ENCODE assay signal across 8 mouse cellular contexts in genomic region chr17:35090166-35090932, GRCm38 (mm10). TPM values are rescaled to one million over a fixed set of nuclear protein-coding genes. Genes with fewer than 3 reads are reported as not detected.
DNase-seq lines count a peak whose midpoint lies in the region; ATAC-seq lines count a peak whose summit lies in the region.

No protein-coding gene starts in this region.

- peak overlapping the region; percentile 75 for H3K4me2 ChIP-seq in hindbrain, embryonic 15.5 days
- peak overlapping the region; percentile 68 for H3K4me2 ChIP-seq in midbrain, embryonic 13.5 days (replicated peaks)

- H3K27ac ChIP-seq in hindbrain, embryonic 15.5 days (replicated peaks) = peak overlapping the region; percentile 99
- H3K27ac ChIP-seq in midbrain, embryonic 13.5 days = peak overlapping the region; percentile 98

- no peaks in the 10 kb centered on the region for H3K9me3 ChIP-seq in hindbrain, embryonic 15.5 days
- no peaks in the 10 kb centered on the region for H3K9me3 ChIP-seq in midbrain, embryonic 13.5 days

- ATAC-seq in erythroblast, adult 5-6 weeks (replicated peaks; ENCODE audit: low FRiP score, poor library complexity, severe bottlenecking) = peak; percentile 80
- ATAC-seq in hindbrain, embryonic 15.5 days (ENCODE audit: low FRiP score, low read depth) = no peak
- no peak for ATAC-seq in midbrain, embryonic 13.5 days

- peaks cover 22% of the 10 kb centered on the region for H3K36me3 ChIP-seq in hindbrain, embryonic 15.5 days
- H3K36me3 ChIP-seq in midbrain, embryonic 13.5 days = peaks cover 41% of the 10 kb centered on the region

- 46% methylated on average over 8 of the region's 8 CpGs for WGBS in hindbrain, embryonic 15.5 days
- WGBS in midbrain, embryonic 13.5 days = 76% methylated on average over 8 of the region's 8 CpGs

- H3K27me3 ChIP-seq in hindbrain, embryonic 15.5 days = no peaks in the 10 kb centered on the region
- peaks cover 3% of the 10 kb centered on the region; the same call in 1 of the 2 replicates for H3K27me3 ChIP-seq in midbrain, embryonic 13.5 days

- H3K4me3 ChIP-seq in hindbrain, embryonic 15.5 days = peak overlapping the region; percentile 71
- H3K4me3 ChIP-seq in midbrain, embryonic 13.5 days (replicated peaks) = peak overlapping the region; percentile 58

- peak overlapping the region; percentile 85 for H3K9ac ChIP-seq in hindbrain, embryonic 15.5 days
- peak overlapping the region; percentile 85 for H3K9ac ChIP-seq in midbrain, embryonic 13.5 days (replicated peaks)

- DNase-seq in gastrocnemius, adult 18-20 months (ENCODE audit: low spot score) = peak; percentile 69
- DNase-seq in gastrocnemius, postnatal 10 days = no peak
- DNase-seq in adrenal gland, postnatal 14 days = peak; percentile 49
- no peak for DNase-seq in right cerebral cortex, postnatal 10 days (ENCODE audit: low spot score in 2 of 2)
- no peak for DNase-seq in left cerebral cortex, adult 11 months (ENCODE audit: low spot score)

- peaks cover 13% of the 10 kb centered on the region for H3K4me1 ChIP-seq in hindbrain, embryonic 15.5 days (replicated peaks)
- H3K4me1 ChIP-seq in midbrain, embryonic 13.5 days (replicated peaks) = peaks cover 14% of the 10 kb centered on the region

RNA-seq across cellular contexts. Expression of gene Abhd16a, which starts 1.3 kb away (rescaled TPM):
- 10 to 100 TPM; 85.3 to 87.7 TPM for total RNA-seq in gastrocnemius, adult 18-20 months (2021)
- 10 to 100 TPM; 59.1 to 65.0 TPM for total RNA-seq in gastrocnemius, postnatal 10 days (2021)
- total RNA-seq in adrenal gland, postnatal 14 days (2021) = 69.7 and 76.3 TPM in 2 replicates
- total RNA-seq in erythroblast, adult 5-6 weeks (2015; ENCODE audit: low replicate concordance) = 28.1 and 36.8 TPM in 2 replicates
- 33.3 and 63.0 TPM in 2 replicates for total RNA-seq in erythroblast, adult 5-6 weeks (2017; ENCODE audit: low replicate concordance)
- 102 and 106 TPM in 2 replicates for polyA plus RNA-seq in hindbrain, embryonic 15.5 days (2015; fragmentation: Nextera tagmentation; extraction: Ambion mirVana)
- 85.1 and 86.5 TPM in 2 replicates for polyA plus RNA-seq in midbrain, embryonic 13.5 days (2015; fragmentation: Nextera tagmentation; extraction: Ambion mirVana)

RNA-seq across cellular contexts. Expression of gene Ly6g6f, which starts 4.9 kb away (rescaled TPM):
- total RNA-seq in gastrocnemius, adult 18-20 months (2021) = not detected
- total RNA-seq in gastrocnemius, postnatal 10 days (2021) = under 1 TPM in 1 of 2 experiments, not detected in 1; 0.23 TPM
- not detected in 2 replicates for total RNA-seq in adrenal gland, postnatal 14 days (2021)
- not detected in 2 replicates for total RNA-seq in erythroblast, adult 5-6 weeks (2015; ENCODE audit: low replicate concordance)
- total RNA-seq in erythroblast, adult 5-6 weeks (2017; ENCODE audit: low replicate concordance) = not detected in 2 replicates
- polyA plus RNA-seq in hindbrain, embryonic 15.5 days (2015; fragmentation: Nextera tagmentation; extraction: Ambion mirVana) = 0.24 TPM in 1 of 2 replicates, not detected in the other
- polyA plus RNA-seq in midbrain, embryonic 13.5 days (2015; fragmentation: Nextera tagmentation; extraction: Ambion mirVana) = 0.18 and 0.19 TPM in 2 replicates

RNA-seq across cellular contexts. Expression of gene Ly6g6d, which starts 12.5 kb away (rescaled TPM):
- 1 to 10 TPM in 1 of 2 experiments, not detected in 1; 3.0 TPM for total RNA-seq in gastrocnemius, adult 18-20 months (2021)
- under 1 TPM in 1 of 2 experiments, not detected in 1; 0.97 TPM for total RNA-seq in gastrocnemius, postnatal 10 days (2021)
- 1.1 and 1.7 TPM in 2 replicates for total RNA-seq in adrenal gland, postnatal 14 days (2021)
- total RNA-seq in erythroblast, adult 5-6 weeks (2015; ENCODE audit: low replicate concordance) = not detected in 2 replicates
- total RNA-seq in erythroblast, adult 5-6 weeks (2017; ENCODE audit: low replicate concordance) = 1.4 TPM in 1 of 2 replicates, not detected in the other
- polyA plus RNA-seq in hindbrain, embryonic 15.5 days (2015; fragmentation: Nextera tagmentation; extraction: Ambion mirVana) = 1.2 and 1.8 TPM in 2 replicates
- 1.0 and 1.9 TPM in 2 replicates for polyA plus RNA-seq in midbrain, embryonic 13.5 days (2015; fragmentation: Nextera tagmentation; extraction: Ambion mirVana)

RNA-seq across cellular contexts. Expression of gene Ly6g6e, which starts 13.6 kb away (rescaled TPM):
- not detected for total RNA-seq in gastrocnemius, adult 18-20 months (2021)
- not detected for total RNA-seq in gastrocnemius, postnatal 10 days (2021)
- total RNA-seq in adrenal gland, postnatal 14 days (2021) = not detected in 2 replicates
- total RNA-seq in erythroblast, adult 5-6 weeks (2015; ENCODE audit: low replicate concordance) = not detected in 2 replicates
- not detected in 2 replicates for total RNA-seq in erythroblast, adult 5-6 weeks (2017; ENCODE audit: low replicate concordance)
- polyA plus RNA-seq in hindbrain, embryonic 15.5 days (2015; fragmentation: Nextera tagmentation; extraction: Ambion mirVana) = 0.43 and 0.53 TPM in 2 replicates
- polyA plus RNA-seq in midbrain, embryonic 13.5 days (2015; fragmentation: Nextera tagmentation; extraction: Ambion mirVana) = 0.18 and 0.32 TPM in 2 replicates

RNA-seq across cellular contexts. Expression of gene Ly6g5c, which starts 17.7 kb away (rescaled TPM):
- not detected for total RNA-seq in gastrocnemius, adult 18-20 months (2021)
- total RNA-seq in gastrocnemius, postnatal 10 days (2021) = not detected
- total RNA-seq in adrenal gland, postnatal 14 days (2021) = not detected in 2 replicates
- total RNA-seq in erythroblast, adult 5-6 weeks (2015; ENCODE audit: low replicate concordance) = not detected in 2 replicates
- not detected in 2 replicates for total RNA-seq in erythroblast, adult 5-6 weeks (2017; ENCODE audit: low replicate concordance)
- not detected in 2 replicates for polyA plus RNA-seq in hindbrain, embryonic 15.5 days (2015; fragmentation: Nextera tagmentation; extraction: Ambion mirVana)
- polyA plus RNA-seq in midbrain, embryonic 13.5 days (2015; fragmentation: Nextera tagmentation; extraction: Ambion mirVana) = not detected in 2 replicates

Comparison
In these comparisons a context has a peak if more than half of its experiments do, and no peak if none do; other contexts are left out.
1. DNase-seq: peak in gastrocnemius, adult 18-20 months (single experiment) and adrenal gland, postnatal 14 days (single experiment); none in gastrocnemius, postnatal 10 days (single experiment), right cerebral cortex, postnatal 10 days (0 of 2) and left cerebral cortex, adult 11 months (single experiment).